Mouse (Mus musculus) B cell, adult 67 days (primary cell): Measurements from ENCODE around the gene Ust. TPM values are rescaled to one million over a fixed set of nuclear protein-coding genes. Genes with fewer than 3 reads are reported as not detected.

Experiments
- total RNA-seq, 2 experiments: library from RNA; stranded (reverse); gene quantifications; 4 replicates each; pipeline ENCODE4 v1.2.4; 2023

Gene Ust
- under 1 TPM; 0.23 to 0.47 TPM for total RNA-seq

GRCm38 (mm10) chr10:8518141-8519013, at the start of gene Ust:
Gene Ust (minus strand): TSS chr10:8518825.

